Mouse (Mus musculus) heart, adult 9 months (tissue): ENCODE data around the gene Pip.

Source experiments
- DNase-seq, 2 experiments: peaks; one replicate each; pipeline ENCODE4 v3.0.0; 2022; ENCODE audit warnings: low spot score in 2 of 2

The Pip gene

GRCm38 (mm10) chr6:41847235-41847634, at the start of gene Pip:
Gene Pip (plus strand): TSS chr6:41847535.
- no peak for DNase-seq

GRCm38 (mm10) chr6:41824086-41824485, 23.2 kb upstream of the Pip start:
- no peak for DNase-seq

GRCm38 (mm10) chr6:41829516-41829915, 17.8 kb upstream of the Pip start:
- no peak for DNase-seq

GRCm38 (mm10) chr6:41852689-41853088, 5.4 kb downstream of the Pip start, which contains the start of gene Sval2:
Gene Sval2 (plus strand): TSS chr6:41852989.
- DNase-seq: no peak

DNA sequence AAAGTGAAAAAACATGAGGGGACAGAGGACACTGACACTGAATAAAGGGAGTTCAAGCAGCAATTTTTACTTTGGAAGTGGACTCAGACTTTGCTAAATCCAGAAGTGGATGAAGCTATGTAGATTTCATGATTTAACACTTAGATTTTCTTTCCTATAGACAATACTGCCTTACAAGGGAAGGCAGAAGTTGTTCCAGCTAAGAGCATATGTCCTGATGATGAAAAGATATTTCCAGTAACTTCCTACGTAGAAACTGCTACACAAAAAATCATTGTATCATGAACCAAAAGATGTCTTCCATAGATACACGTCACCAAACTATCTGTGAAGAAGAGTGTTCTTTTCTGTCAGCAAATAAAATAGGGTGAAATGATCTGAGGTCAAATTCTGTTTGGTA, 16.7 kb downstream of the Pip start:
- DNase-seq: no peak
